Mouse (Mus musculus) intestine, embryonic 16.5 days (tissue): Measurements from ENCODE around the gene Olfr77. TPM values are rescaled to one million over a fixed set of nuclear protein-coding genes. Genes with fewer than 3 reads are reported as not detected.

Source experiments
- ATAC-seq: fragments of 200-750 bp; cut with Nextera tagmentation; 2 replicates; pipeline ENCODE4 v1.8.0; 2017; ENCODE audit warnings: moderate TSS enrichment, moderate library complexity
- H3K27ac ChIP-seq: fragments of 300-500 bp; sonication (generic); 2 replicates; pipeline ENCODE4 v1.5.1; 2014; ENCODE audit warnings: mild to moderate bottlenecking, low read length
- H3K27me3 ChIP-seq: fragments of 300-500 bp; sonication (generic); replicated peaks from 2 replicates; pipeline ENCODE4 v1.6.1; 2014; ENCODE audit warnings: low read length, control low read depth, mixed read lengths; ENCODE audit not compliant: control insufficient read depth, insufficient read depth
- H3K36me3 ChIP-seq: fragments of 300-500 bp; sonication (generic); 2 replicates; pipeline ENCODE4 v1.6.1; 2014; ENCODE audit warnings: low read length, control low read depth; ENCODE audit not compliant: control insufficient read depth, insufficient read depth
- H3K4me1 ChIP-seq: fragments of 300-500 bp; sonication (generic); 2 replicates; pipeline ENCODE4 v1.6.1; 2014; ENCODE audit warnings: low read length, control low read depth, mixed read lengths; ENCODE audit not compliant: control insufficient read depth, insufficient read depth
- H3K4me2 ChIP-seq: fragments of 300-500 bp; sonication (generic); 2 replicates; pipeline ENCODE4 v1.6.1; 2014; ENCODE audit warnings: low read depth, low read length, control low read depth
- H3K4me3 ChIP-seq: fragments of 300-500 bp; sonication (generic); 2 replicates; pipeline ENCODE4 v1.5.1; 2014; ENCODE audit warnings: mild to moderate bottlenecking, low read length
- H3K9ac ChIP-seq: fragments of 300-500 bp; sonication (generic); 2 replicates; pipeline ENCODE4 v1.6.1; 2014; ENCODE audit warnings: low read depth, low read length
- H3K9me3 ChIP-seq: fragments of 300-500 bp; sonication (generic); 2 replicates; pipeline ENCODE4 v1.6.1; 2016; ENCODE audit warnings: low read length, control low read depth; ENCODE audit not compliant: control insufficient read depth
- WGBS: fragments of 180-500 bp; shearing (Covaris S2); extraction: QIAGEN DNeasy Blood & Tissue Kit; methylation state at CpG from one replicate; pipeline ENCODE4 v1.1.7; 2014; 5-methylcytosine and 5-hydroxymethylcytosine counted together
- polyA plus RNA-seq: library from polyadenylated mRNA; unstranded; fragments of >200 nt; fragmentation: Nextera tagmentation; extraction: Ambion mirVana; gene quantifications from 2 replicates; pipeline ENCODE4 v1.2.1, GENCODE M21; 2015

Olfr77 gene
- polyA plus RNA-seq: 0.15 and 0.18 TPM in 2 replicates

- Histone ChIP-seq H3K27me3 (no peaks in the 10 kb centered on the region), H3K4me2 (no peak within 1 kb of the TSS), H3K9me3 (no peaks in the 10 kb centered on the region; the same call in 1 of the 2 replicates), H3K4me3 (no peak within 1 kb of the TSS), H3K9ac (no peak within 1 kb of the TSS), H3K4me1 (no peaks in the 10 kb centered on the region), H3K36me3 (no peaks in the 10 kb centered on the region), H3K27ac (no peak within 1 kb of the TSS)
- WGBS: 89% methylated on average over 2 of the region's 2 CpGs
- ATAC-seq: no peak
Measured at GRCm38 (mm10) chr9:19916565-19916964, at the start of gene Olfr77. Gene Olfr77 (plus strand): TSS chr9:19916865.

- H3K36me3 ChIP-seq: no peaks in the 10 kb centered on the region
- no peak within 1 kb of the TSS for H3K4me2 ChIP-seq
- H3K27me3 ChIP-seq: no peaks in the 10 kb centered on the region
- no peak within 1 kb of the TSS for H3K9ac ChIP-seq
- no peaks in the 10 kb centered on the region for H3K9me3 ChIP-seq
- H3K27ac ChIP-seq: no peak within 1 kb of the TSS
- ATAC-seq: no peak
- H3K4me1 ChIP-seq: no peaks in the 10 kb centered on the region
- H3K4me3 ChIP-seq: no peak within 1 kb of the TSS
Measured at GRCm38 (mm10) chr9:19887904-19888303, 28.8 kb upstream of the Olfr77 start, which contains the start of gene Olfr862. Gene Olfr862 (minus strand): TSS chr9:19888004.

GRCm38 (mm10) chr9:19911170-19911569 lies 5.5 kb upstream of the Olfr77 start:
- H3K4me1 ChIP-seq: no peaks in the 10 kb centered on the region
- no peak overlapping the region for H3K27ac ChIP-seq
- no peaks in the 10 kb centered on the region; the same call in 1 of the 2 replicates for H3K9me3 ChIP-seq
- 56% methylated on average over 4 of the region's 4 CpGs for WGBS
- H3K4me3 ChIP-seq: no peak overlapping the region
- ATAC-seq: peak; percentile 55; the same call in 1 of the 2 replicates
- H3K4me2 ChIP-seq: no peak overlapping the region
- no peak overlapping the region for H3K9ac ChIP-seq
- H3K36me3 ChIP-seq: no peaks in the 10 kb centered on the region
- H3K27me3 ChIP-seq: no peaks in the 10 kb centered on the region

Other genes starting within 250 kb of the Olfr77 start
- not detected in 2 replicates for gene Olfr857, start 207.4 kb upstream of the Olfr77 start, polyA plus RNA-seq
- not detected in 2 replicates for gene Olfr58, start 136.6 kb upstream of the Olfr77 start, polyA plus RNA-seq
- gene Olfr859, start 112.0 kb upstream of the Olfr77 start, polyA plus RNA-seq: not detected in 2 replicates
- gene Olfr860, start 67.1 kb upstream of the Olfr77 start, polyA plus RNA-seq: not detected in 2 replicates
- gene Olfr862, start 28.9 kb upstream of the Olfr77 start, polyA plus RNA-seq: not detected in 2 replicates
- not detected in 2 replicates for gene Olfr866, start 111.2 kb downstream of the Olfr77 start, polyA plus RNA-seq
- not detected in 2 replicates for gene Olfr867, start 140.7 kb downstream of the Olfr77 start, polyA plus RNA-seq
- gene Olfr868, start 181.8 kb downstream of the Olfr77 start, polyA plus RNA-seq: not detected in 2 replicates
- not detected in 2 replicates for gene Olfr869, start 212.1 kb downstream of the Olfr77 start, polyA plus RNA-seq